Mouse (Mus musculus): Measurements from ENCODE around the gene Micall2. TPM values are rescaled to one million over a fixed set of nuclear protein-coding genes. Genes with fewer than 3 reads are reported as not detected.

The Micall2 gene
- polyA plus RNA-seq, 1 experiment: 7.0 TPM

GRCm38 (mm10) chr5:139694989-139695571 is 41.1 kb downstream of the Micall2 start:
- 20% methylated on average over 7 of the region's 7 CpGs for WGBS

GRCm38 (mm10) chr5:139694292-139694988 is 41.7 kb downstream of the Micall2 start:
- no peaks in the 10 kb centered on the region for H3K4me1 ChIP-seq (ENCODE audit: control insufficient read depth, insufficient read depth, insufficient read length)
- H3K36me3 ChIP-seq (ENCODE audit: control insufficient read depth, insufficient read depth, low read length): no peaks in the 10 kb centered on the region
- no peak for TF ChIP-seq POLR2A (IDR thresholded peaks at IDR 0.05; ENCODE audit: low read depth, low read length)
- no peak for TF ChIP-seq CTCF (IDR thresholded peaks at IDR 0.05; ENCODE audit: extremely low read depth, insufficient read depth, insufficient read length, insufficient replicate concordance)
- H3K27me3 ChIP-seq (ENCODE audit: control insufficient read depth, insufficient read depth, low read length): no peaks in the 10 kb centered on the region
- DNase-seq (ENCODE audit: low read depth in 1 of 2, low spot score in 2 of 2): no peak
- H3K4me3 ChIP-seq (ENCODE audit: extremely low read depth, insufficient read depth, insufficient read length): no peak overlapping the region
- no peak overlapping the region for H3K27ac ChIP-seq (ENCODE audit: insufficient read depth, low read length)
- 72% methylated on average over 16 of the region's 16 CpGs for WGBS

More at GRCm38 (mm10) chr5:139694989-139695571, 41.1 kb downstream of the Micall2 start:
- DNase-seq (ENCODE audit: low read depth in 1 of 2, low spot score in 2 of 2): no peak
- Histone ChIP-seq H3K4me1 (ENCODE audit: control insufficient read depth, insufficient read depth, insufficient read length) (no peaks in the 10 kb centered on the region), H3K36me3 (ENCODE audit: control insufficient read depth, insufficient read depth, low read length) (no peaks in the 10 kb centered on the region), H3K4me3 (ENCODE audit: extremely low read depth, insufficient read depth, insufficient read length) (no peak overlapping the region), H3K27ac (ENCODE audit: insufficient read depth, low read length) (no peak overlapping the region), H3K27me3 (ENCODE audit: control insufficient read depth, insufficient read depth, low read length) (no peaks in the 10 kb centered on the region)
- TF ChIP-seq POLR2A (IDR thresholded peaks at IDR 0.05; ENCODE audit: low read depth, low read length): no peak
- TF ChIP-seq CTCF (IDR thresholded peaks at IDR 0.05; ENCODE audit: extremely low read depth, insufficient read depth, insufficient read length, insufficient replicate concordance): no peak

- peaks cover 4% of the 10 kb centered on the region; the same call in 1 of the 2 replicates for H3K4me1 ChIP-seq (ENCODE audit: control insufficient read depth, insufficient read depth, insufficient read length)
- TF ChIP-seq POLR2A (IDR thresholded peaks at IDR 0.05; ENCODE audit: low read depth, low read length) (no peak), CTCF (IDR thresholded peaks at IDR 0.05; ENCODE audit: extremely low read depth, insufficient read depth, insufficient read length, insufficient replicate concordance) (no peak)
- 79% methylated on average over 9 of the region's 9 CpGs for WGBS
These were observed 45.3 kb downstream of the Micall2 start for GRCm38 (mm10) chr5:139690791-139691190.

GRCm38 (mm10) chr5:139688356-139688755 is 47.8 kb downstream of the Micall2 start:
- Histone ChIP-seq H3K36me3 (ENCODE audit: control insufficient read depth, insufficient read depth, low read length) (no peaks in the 10 kb centered on the region), H3K4me1 (ENCODE audit: control insufficient read depth, insufficient read depth, insufficient read length) (peaks cover 4% of the 10 kb centered on the region; the same call in 1 of the 2 replicates), H3K27ac (ENCODE audit: insufficient read depth, low read length) (no peak overlapping the region), H3K4me3 (ENCODE audit: extremely low read depth, insufficient read depth, insufficient read length) (no peak overlapping the region), H3K27me3 (ENCODE audit: control insufficient read depth, insufficient read depth, low read length) (no peaks in the 10 kb centered on the region)
- DNase-seq (ENCODE audit: low read depth in 1 of 2, low spot score in 2 of 2): no peak
- 73% methylated on average over 12 of the region's 12 CpGs for WGBS
- TF ChIP-seq CTCF (IDR thresholded peaks at IDR 0.05; ENCODE audit: extremely low read depth, insufficient read depth, insufficient read length, insufficient replicate concordance) (no peak), POLR2A (IDR thresholded peaks at IDR 0.05; ENCODE audit: low read depth, low read length) (no peak)

More at GRCm38 (mm10) chr5:139690791-139691190, 45.3 kb downstream of the Micall2 start:
- no peak overlapping the region for H3K27ac ChIP-seq (ENCODE audit: insufficient read depth, low read length)
- H3K27me3 ChIP-seq (ENCODE audit: control insufficient read depth, insufficient read depth, low read length): no peaks in the 10 kb centered on the region
- no peaks in the 10 kb centered on the region for H3K36me3 ChIP-seq (ENCODE audit: control insufficient read depth, insufficient read depth, low read length)
- H3K4me3 ChIP-seq (ENCODE audit: extremely low read depth, insufficient read depth, insufficient read length): no peak overlapping the region
- DNase-seq (ENCODE audit: low read depth in 1 of 2, low spot score in 2 of 2): no peak

GRCm38 (mm10) chr5:139687646-139688045 is 48.5 kb downstream of the Micall2 start:
- TF ChIP-seq POLR2A (IDR thresholded peaks at IDR 0.05; ENCODE audit: low read depth, low read length) (no peak), CTCF (IDR thresholded peaks at IDR 0.05; ENCODE audit: extremely low read depth, insufficient read depth, insufficient read length, insufficient replicate concordance) (no peak)
- no peak for DNase-seq (ENCODE audit: low read depth in 1 of 2, low spot score in 2 of 2)
- WGBS: 19% methylated on average over 13 of the region's 13 CpGs
- no peak overlapping the region for H3K4me3 ChIP-seq (ENCODE audit: extremely low read depth, insufficient read depth, insufficient read length)
- peaks cover 4% of the 10 kb centered on the region; the same call in 1 of the 2 replicates for H3K4me1 ChIP-seq (ENCODE audit: control insufficient read depth, insufficient read depth, insufficient read length)
- H3K36me3 ChIP-seq (ENCODE audit: control insufficient read depth, insufficient read depth, low read length): no peaks in the 10 kb centered on the region
- no peak overlapping the region for H3K27ac ChIP-seq (ENCODE audit: insufficient read depth, low read length)
- H3K27me3 ChIP-seq (ENCODE audit: control insufficient read depth, insufficient read depth, low read length): no peaks in the 10 kb centered on the region

- TF ChIP-seq POLR2A (IDR thresholded peaks at IDR 0.05; ENCODE audit: low read depth, low read length): no peak
- TF ChIP-seq CTCF (IDR thresholded peaks at IDR 0.05; ENCODE audit: extremely low read depth, insufficient read depth, insufficient read length, insufficient replicate concordance): no peak
- H3K4me3 ChIP-seq (ENCODE audit: extremely low read depth, insufficient read depth, insufficient read length): no peak overlapping the region
- H3K36me3 ChIP-seq (ENCODE audit: control insufficient read depth, insufficient read depth, low read length): no peaks in the 10 kb centered on the region
- WGBS: 33% methylated on average over 21 of the region's 21 CpGs
- H3K27ac ChIP-seq (ENCODE audit: insufficient read depth, low read length): no peak overlapping the region
- DNase-seq (ENCODE audit: low read depth in 1 of 2, low spot score in 2 of 2): no peak
- H3K27me3 ChIP-seq (ENCODE audit: control insufficient read depth, insufficient read depth, low read length): no peaks in the 10 kb centered on the region
- peaks cover 4% of the 10 kb centered on the region; the same call in 1 of the 2 replicates for H3K4me1 ChIP-seq (ENCODE audit: control insufficient read depth, insufficient read depth, insufficient read length)
These were observed 49.4 kb downstream of the Micall2 start for GRCm38 (mm10) chr5:139686530-139687249.

All from spleen, adult 2 months (tissue).